ENCODE assay signal across 32 mouse cellular contexts in genomic region chr7:34101276-34101675, GRCm38 (mm10). TPM values are rescaled to one million over a fixed set of nuclear protein-coding genes. Genes with fewer than 3 reads are reported as not detected.
DNase-seq lines count a peak whose midpoint lies in the region; ATAC-seq lines count a peak whose summit lies in the region.
"Had no signal": no experiment of that assay in that cellular context is flagged by ENCODE, and none has a peak within 500 bp of the region (broad histone marks: within the 10 kb centered on the region; RNA-seq: fewer than 3 reads in every experiment).

No protein-coding gene starts in this region.

- H3K27ac ChIP-seq in forebrain, embryonic 11.5 days (ENCODE audit: low read depth, low read length): no peak overlapping the region
- no peak overlapping the region for H3K27ac ChIP-seq in forebrain, embryonic 13.5 days
- H3K27ac ChIP-seq in heart, embryonic 10.5 days: no peak overlapping the region
- H3K27ac ChIP-seq in limb, embryonic 10.5 days: no peak overlapping the region
- H3K27ac ChIP-seq: embryonic facial prominence, embryonic 13.5 days; embryonic facial prominence, embryonic 15.5 days; forebrain, embryonic 10.5 days had no signal

- H3K9ac ChIP-seq in forebrain, embryonic 11.5 days (ENCODE audit: low read length): no peak overlapping the region
- H3K9ac ChIP-seq in forebrain, embryonic 13.5 days: no peak overlapping the region
- H3K9ac ChIP-seq: embryonic facial prominence, embryonic 13.5 days; embryonic facial prominence, embryonic 15.5 days had no signal

- ATAC-seq in forebrain, embryonic 11.5 days (replicated peaks; ENCODE audit: low FRiP score): no peak
- no peak for ATAC-seq in forebrain, embryonic 13.5 days
- ATAC-seq: activated CD4-positive, CD25-positive, alpha-beta regulatory T cell, adult 4 months; CD4-positive, CD25-positive, alpha-beta regulatory T cell, adult 4 months; forebrain, embryonic 14.5 days; forebrain, embryonic 16.5 days; Patski had no signal

- no peaks in the 10 kb centered on the region for H3K27me3 ChIP-seq in forebrain, embryonic 11.5 days (ENCODE audit: control insufficient read depth, insufficient read depth, low read length)
- H3K27me3 ChIP-seq in forebrain, embryonic 13.5 days: no peaks in the 10 kb centered on the region
- H3K27me3 ChIP-seq in heart, embryonic 10.5 days (ENCODE audit: insufficient read depth, poor library complexity, severe bottlenecking): no peaks in the 10 kb centered on the region
- no peaks in the 10 kb centered on the region for H3K27me3 ChIP-seq in limb, embryonic 10.5 days (ENCODE audit: low read depth, poor library complexity, severe bottlenecking)
- H3K27me3 ChIP-seq: embryonic facial prominence, embryonic 13.5 days; embryonic facial prominence, embryonic 15.5 days; Patski had no signal

- peak; percentile 13 for DNase-seq in forebrain, embryonic 11.5 days (ENCODE audit: low spot score)
- peak; percentile 71 for DNase-seq in heart, embryonic 10.5 days (ENCODE audit: low spot score)
- no peak for DNase-seq in heart, postnatal 14 days
- DNase-seq in limb, embryonic 10.5 days (ENCODE audit: low spot score): peak; percentile 22
- no peak for DNase-seq in left cerebral cortex, postnatal 4 days
- DNase-seq: adrenal gland, adult 8-10 months; adrenal gland, postnatal 25 days; B cell, adult 2 months; cerebellum, adult 11 months; cerebellum, adult 18-20 months; cerebellum, adult 8-10 months; cerebellum, adult 9-11 months; cerebellum, postnatal 14 days; cerebellum, postnatal 36 days; embryo, embryonic 11 days had no signal

- H3K4me3 ChIP-seq in forebrain, embryonic 11.5 days (ENCODE audit: low read depth, low read length): no peak overlapping the region
- no peak overlapping the region for H3K4me3 ChIP-seq in forebrain, embryonic 13.5 days
- no peak overlapping the region for H3K4me3 ChIP-seq in heart, embryonic 10.5 days
- no peak overlapping the region for H3K4me3 ChIP-seq in limb, embryonic 10.5 days
- H3K4me3 ChIP-seq: embryonic facial prominence, embryonic 13.5 days; embryonic facial prominence, embryonic 15.5 days; erythroblast, embryonic 14.5 days; forebrain, embryonic 10.5 days had no signal

- no peak overlapping the region for H3K4me2 ChIP-seq in forebrain, embryonic 11.5 days (ENCODE audit: low read depth, low read length, severe bottlenecking)
- H3K4me2 ChIP-seq in forebrain, embryonic 13.5 days: no peak overlapping the region
- H3K4me2 ChIP-seq: embryonic facial prominence, embryonic 13.5 days; embryonic facial prominence, embryonic 15.5 days had no signal

- no peaks in the 10 kb centered on the region; the same call in 1 of the 2 replicates for H3K9me3 ChIP-seq in forebrain, embryonic 11.5 days (ENCODE audit: control insufficient read depth, low read length)
- H3K9me3 ChIP-seq in forebrain, embryonic 13.5 days (replicated peaks): no peaks in the 10 kb centered on the region; the same call in 1 of the 2 replicates
- peaks cover 11% of the 10 kb centered on the region for H3K9me3 ChIP-seq in heart, embryonic 10.5 days
- H3K9me3 ChIP-seq in limb, embryonic 10.5 days (replicated peaks): no peaks in the 10 kb centered on the region; the same call in 1 of the 2 replicates
- H3K9me3 ChIP-seq: embryonic facial prominence, embryonic 15.5 days; G1E had no signal

- H3K36me3 ChIP-seq in forebrain, embryonic 11.5 days (ENCODE audit: control insufficient read depth, insufficient read depth, low read length): no peaks in the 10 kb centered on the region
- H3K36me3 ChIP-seq in forebrain, embryonic 13.5 days (ENCODE audit: poor library complexity, severe bottlenecking): no peaks in the 10 kb centered on the region
- no peaks in the 10 kb centered on the region for H3K36me3 ChIP-seq in heart, embryonic 10.5 days
- no peaks in the 10 kb centered on the region for H3K36me3 ChIP-seq in limb, embryonic 10.5 days
- H3K36me3 ChIP-seq: embryonic facial prominence, embryonic 13.5 days; embryonic facial prominence, embryonic 15.5 days; forebrain, embryonic 10.5 days; G1E had no signal

- intact Hi-C loops in heart, postnatal 14 days (cut with DNase I): no loop called here
- intact Hi-C loops in left cerebral cortex, postnatal 4 days (cut with DNase I): no loop called here

- H3K4me1 ChIP-seq in forebrain, embryonic 11.5 days (replicated peaks; ENCODE audit: control insufficient read depth, insufficient read depth, low read length): no peaks in the 10 kb centered on the region
- no peaks in the 10 kb centered on the region for H3K4me1 ChIP-seq in forebrain, embryonic 13.5 days
- no peaks in the 10 kb centered on the region for H3K4me1 ChIP-seq in heart, embryonic 10.5 days
- H3K4me1 ChIP-seq in limb, embryonic 10.5 days: no peaks in the 10 kb centered on the region
- H3K4me1 ChIP-seq: embryonic facial prominence, embryonic 13.5 days; embryonic facial prominence, embryonic 15.5 days; forebrain, embryonic 10.5 days had no signal

RNA-seq across cellular contexts. Expression of gene Scgb1b30, which starts 6.0 kb away (rescaled TPM):
- polyA plus RNA-seq in forebrain, embryonic 11.5 days (2014; fragmentation: Nextera tagmentation; extraction: Ambion mirVana): not detected in 2 replicates
- polyA plus RNA-seq in forebrain, embryonic 13.5 days (2015; fragmentation: Nextera tagmentation; extraction: Ambion mirVana): not detected in 2 replicates
- not detected in 2 replicates for polyA plus RNA-seq in heart, embryonic 10.5 days (2016; fragmentation: Nextera tagmentation; extraction: Ambion mirVana)
- not detected for total RNA-seq in heart, postnatal 14 days (2021)
- polyA plus RNA-seq in limb, embryonic 10.5 days (2016; fragmentation: Nextera tagmentation; extraction: Ambion mirVana): not detected in 2 replicates
- total RNA-seq in left cerebral cortex, postnatal 4 days (2021): not detected
- total RNA-seq: adrenal gland, adult 18-20 months; adrenal gland, adult 8-10 months; adrenal gland, postnatal 25 days; adrenal gland, postnatal 4 days; CH12.LX; common myeloid progenitor, adult 5-6 weeks; G1E had no signal
- polyA plus RNA-seq: activated CD4-positive, CD25-positive, alpha-beta regulatory T cell, adult 4 months; brain, embryonic 14.5 days; CD4-positive, CD25-positive, alpha-beta regulatory T cell, adult 4 months; embryonic facial prominence, embryonic 11.5 days; embryonic facial prominence, embryonic 13.5 days; embryonic facial prominence, embryonic 15.5 days; erythroblast, embryonic 14.5 days; forebrain, embryonic 10.5 days; forebrain, embryonic 14.5 days; forebrain, embryonic 16.5 days; G1E; Patski had no signal

RNA-seq across cellular contexts. Expression of gene Wtip, which starts 31.8 kb away (rescaled TPM):
- 3.9 and 5.7 TPM in 2 replicates for polyA plus RNA-seq in forebrain, embryonic 11.5 days (2014; fragmentation: Nextera tagmentation; extraction: Ambion mirVana)
- 3.0 and 4.1 TPM in 2 replicates for polyA plus RNA-seq in forebrain, embryonic 13.5 days (2015; fragmentation: Nextera tagmentation; extraction: Ambion mirVana)
- 4.7 and 6.6 TPM in 2 replicates for polyA plus RNA-seq in heart, embryonic 10.5 days (2016; fragmentation: Nextera tagmentation; extraction: Ambion mirVana)
- total RNA-seq in heart, postnatal 14 days (2021): 10 to 100 TPM; 14.0 to 15.7 TPM
- polyA plus RNA-seq in limb, embryonic 10.5 days (2016; fragmentation: Nextera tagmentation; extraction: Ambion mirVana): 6.3 and 7.2 TPM in 2 replicates
- total RNA-seq in left cerebral cortex, postnatal 4 days (2021): 10 to 100 TPM; 24.4 to 28.6 TPM
- total RNA-seq: CH12.LX; common myeloid progenitor, adult 5-6 weeks; G1E had no signal
- polyA plus RNA-seq: activated CD4-positive, CD25-positive, alpha-beta regulatory T cell, adult 4 months; CD4-positive, CD25-positive, alpha-beta regulatory T cell, adult 4 months; G1E had no signal

Comparison
In these comparisons a context has a peak if more than half of its experiments do, and no peak if none do; other contexts are left out.
1. DNase-seq: peak in forebrain, embryonic 11.5 days (single experiment), heart, embryonic 10.5 days (single experiment) and limb, embryonic 10.5 days (single experiment); none in heart, postnatal 14 days (0 of 2) and left cerebral cortex, postnatal 4 days (single experiment).